Mouse (Mus musculus) erythroid progenitor cell, adult 5-6 weeks (primary cell): ENCODE measurements around the gene Alg12. TPM values are rescaled to one million over a fixed set of nuclear protein-coding genes. Genes with fewer than 3 reads are reported as not detected.

Experiments used
- ATAC-seq: replicated peaks from 2 replicates; pipeline ENCODE4 v1.8.0; 2016; ENCODE audit warnings: moderate number of reproducible peaks, mild to moderate bottlenecking, moderate TSS enrichment, inconsistent platforms; ENCODE audit not compliant: poor library complexity, low FRiP score, severe bottlenecking
- total RNA-seq, 2 experiments: library from RNA; stranded (forward) in 1 of 2; stranded (reverse) in 1 of 2; fragments of 150-400 nt in 1 of 2; fragments of 186-747, 209-891 nt in 1 of 2; gene quantifications; 2 replicates each; pipeline versions ENCODE4 v1.2.3 to v1.2.4; 2015 to 2017; ENCODE audit warnings: low replicate concordance in 2 of 2

Gene Alg12
- total RNA-seq, 2 experiments from 2014 or later: 1.2 to 5.0 TPM

DNA sequence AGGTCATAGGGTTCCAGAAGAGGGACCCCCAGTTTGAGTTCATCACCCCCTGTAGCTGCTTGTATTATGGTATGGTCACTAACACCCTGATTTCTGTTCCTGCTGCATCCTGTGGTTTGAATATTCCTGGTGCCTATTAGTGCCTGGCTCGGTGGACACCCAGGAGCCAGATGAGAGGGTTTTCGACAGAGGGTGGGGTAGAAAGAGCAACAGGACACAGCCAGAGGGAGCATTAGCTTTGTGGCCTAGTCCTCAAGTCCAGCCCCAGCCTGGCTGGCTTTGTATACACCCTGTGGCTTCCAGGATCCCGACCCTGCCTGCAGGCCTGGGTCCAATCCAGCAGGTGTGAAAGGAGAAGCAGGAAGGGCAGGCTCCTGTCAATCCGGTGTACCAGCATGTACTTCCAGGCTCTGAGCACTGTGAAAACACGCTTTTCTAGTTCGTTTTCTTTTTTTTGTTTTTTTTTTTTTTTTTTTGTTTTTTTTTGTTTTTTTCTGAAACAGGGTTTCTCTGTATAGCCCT, 36.8 kb upstream of the Alg12 start:
- ATAC-seq: no peak

DNA sequence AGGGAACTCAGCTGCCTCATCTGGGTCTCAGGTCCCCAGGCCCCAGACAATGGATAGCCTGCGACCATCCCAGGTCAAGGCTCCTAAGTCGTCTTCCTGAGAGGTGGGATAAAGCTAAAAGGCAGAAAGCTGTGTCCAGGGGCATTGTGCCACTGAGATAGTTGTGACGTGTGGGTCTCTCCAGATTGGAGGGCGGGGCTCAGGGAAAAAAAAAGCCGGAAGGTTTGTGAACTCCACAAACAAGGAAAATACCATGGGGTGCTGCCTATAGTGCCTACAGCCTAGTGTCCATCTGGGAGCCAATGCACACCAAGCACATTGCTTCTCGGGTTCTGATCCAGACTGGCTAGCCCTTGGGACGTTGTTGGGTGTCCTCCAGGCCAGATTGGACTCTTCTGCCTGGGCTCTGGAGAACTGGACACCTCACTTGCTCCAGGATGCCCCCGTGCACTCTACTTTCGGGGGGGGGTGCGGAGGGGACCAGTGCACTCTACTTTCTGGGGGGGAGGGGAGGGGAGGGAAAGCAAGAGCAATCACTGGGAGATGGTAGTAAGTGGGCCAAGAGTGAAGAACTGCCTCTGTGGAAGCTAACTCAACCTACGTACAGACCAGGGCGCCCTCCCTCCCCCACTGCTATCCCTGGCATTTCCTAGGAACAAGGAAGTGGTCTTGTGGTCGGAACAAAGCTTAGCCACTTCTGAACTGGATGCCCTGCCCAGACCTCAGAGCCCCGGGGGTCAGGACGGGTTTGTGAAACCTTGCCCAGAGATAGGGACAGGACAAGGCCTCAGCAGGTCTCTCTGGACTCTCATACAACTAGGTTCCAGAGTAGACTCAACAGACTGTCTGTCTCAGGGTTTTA, 36.1 kb upstream of the Alg12 start:
- ATAC-seq: no peak

DNA sequence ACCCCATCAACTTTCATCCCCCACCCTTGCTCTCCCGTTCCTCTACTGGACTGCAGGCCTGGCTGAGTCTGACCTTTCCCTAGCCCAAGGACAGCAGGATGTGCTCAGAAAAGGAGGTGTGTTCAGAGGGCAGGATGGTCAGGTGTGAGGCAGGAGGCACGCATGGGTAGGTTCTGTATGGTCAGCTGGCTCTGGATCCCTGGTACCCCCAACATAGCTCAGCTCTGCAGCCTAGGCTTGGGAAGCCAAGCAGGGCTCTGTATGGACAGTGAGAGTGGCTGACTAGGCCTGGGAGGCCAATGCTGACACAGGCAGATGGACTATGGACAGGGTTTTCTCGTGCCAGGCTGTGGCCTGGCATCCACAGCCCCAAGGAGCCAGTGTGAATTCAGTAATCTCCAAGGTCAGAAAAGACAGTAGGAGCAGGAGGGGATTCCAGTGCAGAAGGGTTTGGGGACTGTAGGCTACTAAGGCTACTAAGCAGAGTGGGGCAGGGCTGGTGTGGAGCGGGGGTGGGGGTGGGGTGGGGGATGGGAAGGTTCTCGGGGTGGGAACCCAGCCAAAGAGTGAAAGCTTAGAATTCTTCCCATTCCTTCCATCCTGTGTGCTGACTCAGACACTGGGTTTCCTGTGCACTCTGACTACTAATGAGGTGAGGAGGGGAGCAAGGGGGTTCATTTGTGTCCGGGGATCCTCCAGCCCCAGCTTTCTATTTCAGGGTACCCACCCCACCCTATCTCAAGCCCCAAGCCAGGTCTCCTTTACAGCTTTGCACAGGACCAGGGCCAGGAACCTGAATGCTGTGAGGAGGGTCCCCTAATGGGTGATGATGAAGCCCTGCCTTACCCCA, 35.2 kb upstream of the Alg12 start:
- ATAC-seq: no peak

DNA sequence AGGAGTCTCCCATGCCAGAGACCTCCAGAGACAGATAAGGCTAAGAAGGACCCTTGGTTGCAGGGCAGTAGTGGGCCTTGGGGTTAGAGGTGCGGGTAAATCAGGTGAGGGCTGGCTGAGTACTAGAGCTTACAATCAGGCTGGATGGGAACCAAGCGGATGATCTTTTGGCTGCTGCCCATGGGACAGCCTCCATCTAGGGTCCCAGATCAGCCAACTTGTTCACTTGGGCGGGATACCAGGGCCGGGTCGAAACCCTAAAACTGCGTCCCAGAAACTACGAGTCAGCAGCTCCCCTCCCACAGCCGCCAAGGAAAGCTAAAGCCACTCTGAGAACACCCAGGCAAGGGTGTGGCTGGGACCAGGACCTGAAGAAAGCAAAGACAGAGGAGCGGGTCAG, 34.0 kb upstream of the Alg12 start:
- no peak for ATAC-seq

DNA sequence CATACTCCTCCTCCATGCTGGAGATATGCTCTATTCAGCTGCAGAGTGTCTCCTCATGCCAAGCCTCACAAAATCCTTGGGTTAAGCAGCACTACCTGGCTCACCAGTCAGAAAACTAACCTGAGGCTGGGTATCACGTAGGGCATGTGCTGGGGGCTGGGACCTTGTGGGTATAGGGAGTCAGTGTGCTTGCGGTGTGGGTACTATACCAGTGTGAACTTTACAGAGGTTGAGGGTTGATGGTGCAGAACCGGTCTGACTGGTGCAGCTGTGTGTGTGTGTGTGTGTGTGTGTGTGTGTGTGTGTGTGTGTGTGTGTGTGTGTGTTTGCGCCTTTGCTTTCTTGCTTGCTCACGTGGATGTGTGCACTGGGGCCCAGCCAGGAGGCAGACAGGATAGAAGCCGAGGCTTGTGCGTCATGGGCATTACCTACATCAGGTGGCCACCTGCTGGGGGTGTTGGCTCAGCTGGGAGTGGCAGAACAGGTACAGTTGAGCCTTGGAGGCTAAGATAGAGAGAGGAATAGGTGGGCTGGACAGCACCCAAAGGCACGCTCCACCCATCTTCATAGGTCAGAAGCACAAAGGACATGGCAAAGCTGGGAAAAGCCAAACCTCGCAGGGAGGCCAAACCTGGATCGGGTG, 32.5 kb upstream of the Alg12 start:
- ATAC-seq: no peak

- no peak for ATAC-seq
Observed at GRCm38 (mm10) chr15:88851076-88851475, 32.0 kb upstream of the Alg12 start.

- ATAC-seq: no peak
Observed at GRCm38 (mm10) chr15:88850146-88850826, 31.2 kb upstream of the Alg12 start.

DNA sequence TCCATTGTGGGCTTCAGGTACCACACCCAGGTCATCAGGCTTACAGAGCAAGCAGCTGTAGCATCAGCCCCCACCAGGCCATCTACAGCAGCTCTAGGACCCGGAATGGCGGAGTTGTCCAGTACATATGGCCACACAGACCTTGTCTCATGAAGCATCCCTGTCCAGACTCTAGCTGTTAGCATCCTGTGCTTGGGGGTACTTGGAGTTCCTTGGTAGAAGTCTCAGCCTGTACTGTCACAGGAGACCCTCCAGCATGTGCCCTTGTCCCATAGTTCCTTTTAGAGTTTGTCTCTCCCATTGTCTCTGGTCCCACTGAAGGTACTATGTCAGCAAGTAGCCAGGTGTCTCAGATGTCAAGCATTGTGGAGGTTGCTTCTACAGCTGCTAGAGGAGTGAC, 30.5 kb upstream of the Alg12 start:
- no peak for ATAC-seq

GRCm38 (mm10) chr15:88848661-88849060, 29.5 kb upstream of the Alg12 start:
- no peak for ATAC-seq

DNA sequence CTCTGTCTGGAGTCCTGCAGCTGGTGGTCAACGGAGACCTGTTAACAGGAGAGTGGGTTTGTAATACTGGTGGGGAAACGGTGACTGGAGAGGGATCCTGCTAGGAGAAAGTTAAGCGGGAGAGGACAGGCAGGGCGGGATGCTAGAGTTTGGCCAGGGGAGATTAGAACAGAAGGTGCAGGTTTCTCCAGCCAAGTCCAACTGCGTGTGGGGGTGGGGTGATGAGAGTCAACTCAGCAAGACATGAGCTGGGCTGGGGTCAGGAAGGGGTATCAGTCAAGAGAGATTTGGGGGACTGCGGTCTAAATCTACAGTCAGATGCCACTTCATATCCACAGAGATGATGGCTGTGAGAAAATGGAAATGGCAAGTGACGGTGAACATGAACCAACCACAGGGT, 25.8 kb upstream of the Alg12 start:
- ATAC-seq: no peak

- ATAC-seq: no peak
Observed at GRCm38 (mm10) chr15:88843486-88844097, 24.5 kb upstream of the Alg12 start.

DNA sequence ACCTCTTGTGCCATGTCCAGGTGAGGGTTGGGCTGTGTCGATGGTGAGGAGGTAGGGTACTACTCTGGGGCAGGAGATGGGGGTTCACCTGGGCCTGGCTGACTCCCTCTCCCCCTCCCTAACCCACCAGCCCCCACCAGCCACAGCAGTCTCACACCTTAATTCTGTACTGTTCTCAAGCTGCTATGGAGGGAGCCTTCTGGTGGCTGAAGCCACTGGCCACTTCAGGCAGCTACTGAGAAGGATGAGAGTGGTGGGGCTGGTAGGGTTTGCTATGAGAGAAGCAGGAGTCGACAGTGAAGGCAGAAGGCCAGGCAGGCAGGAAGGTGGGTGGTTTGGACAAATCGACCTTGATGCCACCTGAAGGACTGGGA, 23.2 kb upstream of the Alg12 start:
- ATAC-seq: no peak

- no peak for ATAC-seq
Observed at GRCm38 (mm10) chr15:88841580-88842299, 22.6 kb upstream of the Alg12 start.

DNA sequence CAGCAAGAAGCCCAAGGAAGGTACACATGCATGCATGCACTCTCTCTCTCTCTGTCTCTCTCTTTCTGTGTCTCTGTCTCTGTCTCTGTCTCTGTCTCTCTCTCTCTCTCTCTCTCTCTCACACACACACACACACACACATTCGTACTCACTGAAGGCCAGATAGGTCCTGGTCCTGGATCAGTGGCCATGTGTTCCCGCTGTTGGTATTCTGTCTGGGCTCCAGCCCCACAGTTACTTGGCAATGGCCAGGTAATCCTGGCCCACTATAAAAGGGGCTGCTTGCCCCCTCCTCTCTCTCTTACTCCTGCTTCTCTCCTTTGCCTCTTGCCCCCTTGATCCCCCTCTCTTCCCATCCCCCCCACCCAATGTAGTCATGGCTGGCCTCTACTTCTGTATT, 22.0 kb upstream of the Alg12 start:
- ATAC-seq: no peak

- ATAC-seq: no peak
Observed at GRCm38 (mm10) chr15:88840126-88840525, 21.0 kb upstream of the Alg12 start.

DNA sequence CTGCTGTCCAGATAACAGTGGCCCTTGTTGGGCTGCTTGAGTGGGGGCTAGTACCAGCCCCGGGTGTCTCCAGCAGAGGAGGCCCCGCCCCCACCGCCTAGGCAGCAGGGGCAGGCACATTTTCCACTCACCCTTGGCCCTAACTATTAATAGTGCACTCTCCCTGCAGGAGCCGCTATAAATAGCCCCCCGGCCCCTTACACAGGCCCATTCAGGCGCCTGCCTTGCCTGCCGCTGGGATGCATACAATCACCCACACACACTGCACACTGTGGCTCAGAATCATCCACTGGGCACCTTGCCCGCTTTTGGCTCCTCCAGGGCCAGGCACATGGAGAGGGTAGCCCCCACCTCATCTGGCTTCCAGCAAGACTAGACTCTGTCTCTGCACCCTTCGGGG, 20.2 kb upstream of the Alg12 start:
- no peak for ATAC-seq

DNA sequence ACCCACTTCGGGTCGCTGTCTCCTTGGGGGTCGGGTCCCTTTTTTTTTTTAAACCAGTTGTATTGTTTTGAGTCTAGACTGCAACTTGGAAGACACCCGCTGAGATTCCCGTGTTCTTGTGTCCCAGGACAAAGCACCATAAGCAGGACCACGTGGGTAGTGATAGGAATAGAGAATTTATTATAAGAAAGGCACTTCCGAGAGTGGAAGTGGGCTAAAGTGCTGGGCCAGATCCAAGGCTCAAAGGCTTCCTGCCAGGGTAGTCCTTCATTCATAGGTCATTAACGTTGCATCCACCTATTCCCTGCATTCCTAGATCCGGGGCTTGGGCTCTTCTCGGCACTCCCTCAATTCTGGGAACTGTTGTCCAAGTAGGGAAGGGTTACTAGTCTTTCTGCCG, 18.9 kb upstream of the Alg12 start:
- ATAC-seq: no peak

- ATAC-seq: no peak
Observed at GRCm38 (mm10) chr15:88837199-88837932, 18.2 kb upstream of the Alg12 start.
